Mouse (Mus musculus) embryonic facial prominence, embryonic 11.5 days (tissue): Measurements from ENCODE around the gene Agap1. TPM values are rescaled to one million over a fixed set of nuclear protein-coding genes. Genes with fewer than 3 reads are reported as not detected.

ENCODE experiments used
- ATAC-seq: fragments of 200-750 bp; cut with Nextera tagmentation; replicated peaks from 2 replicates; pipeline ENCODE4 v1.8.0; 2017; ENCODE audit warnings: low read depth; ENCODE audit not compliant: insufficient number of reproducible peaks, low FRiP score, low TSS enrichment
- DNase-seq: peaks from one replicate; pipeline ENCODE4 v3.0.0-alpha.2; 2015; ENCODE audit warnings: low spot score
- H3K27ac ChIP-seq: fragments of 300-500 bp; sonication (generic); replicated peaks from 2 replicates; pipeline ENCODE4 v1.5.1; 2014; ENCODE audit warnings: mild to moderate bottlenecking, low read depth, low read length, control low read depth
- H3K27me3 ChIP-seq: fragments of 300-500 bp; sonication (generic); 2 replicates; pipeline ENCODE4 v1.6.1; 2014; ENCODE audit warnings: mild to moderate bottlenecking, low read length, moderate library complexity, mixed read lengths; ENCODE audit not compliant: control insufficient read depth, insufficient read depth
- H3K36me3 ChIP-seq: fragments of 300-500 bp; sonication (generic); replicated peaks from 2 replicates; pipeline ENCODE4 v1.6.1; 2014; ENCODE audit warnings: low read depth, mild to moderate bottlenecking, low read length, moderate library complexity, mixed read lengths; ENCODE audit not compliant: control insufficient read depth, insufficient read depth
- H3K4me1 ChIP-seq: fragments of 300-500 bp; sonication (generic); 2 replicates; pipeline ENCODE4 v1.6.1; 2014; ENCODE audit warnings: low read length, mixed read lengths; ENCODE audit not compliant: control insufficient read depth, insufficient read depth
- H3K4me2 ChIP-seq: fragments of 300-500 bp; sonication (generic); 2 replicates; pipeline ENCODE4 v1.6.1; 2014; ENCODE audit warnings: low read depth, mild to moderate bottlenecking, control low read depth, low read length, moderate library complexity
- H3K4me3 ChIP-seq: fragments of 300-500 bp; sonication (generic); 2 replicates; pipeline ENCODE4 v1.5.1; 2014; ENCODE audit warnings: low read depth, low read length, control low read depth
- H3K9ac ChIP-seq: fragments of 300-500 bp; sonication (generic); replicated peaks from 2 replicates; pipeline ENCODE4 v1.6.1; 2014; ENCODE audit warnings: mild to moderate bottlenecking, control low read depth, low read length
- H3K9me3 ChIP-seq: fragments of 300-500 bp; sonication (generic); replicated peaks from 2 replicates; pipeline ENCODE4 v1.6.1; 2016; ENCODE audit warnings: mild to moderate bottlenecking, low read length, inconsistent platforms, mixed read lengths; ENCODE audit not compliant: control insufficient read depth
- WGBS: fragments of 180-500 bp; shearing (Covaris S2); extraction: QIAGEN DNeasy Blood & Tissue Kit; methylation state at CpG from one replicate; pipeline ENCODE4 v1.1.7; 2014; 5-methylcytosine and 5-hydroxymethylcytosine counted together
- polyA plus RNA-seq: library from polyadenylated mRNA; unstranded; fragments of >200 nt; fragmentation: Nextera tagmentation; extraction: Ambion mirVana; gene quantifications from 2 replicates; pipeline ENCODE4 v1.2.1, GENCODE M21; 2014

Agap1 gene
- polyA plus RNA-seq, 1 experiment from 2014 or later: 15.4 TPM

- no peaks in the 10 kb centered on the region for H3K9me3 ChIP-seq
- no peak overlapping the region for H3K9ac ChIP-seq
- no peak overlapping the region for H3K27ac ChIP-seq
- DNase-seq (no peak), ATAC-seq (no peak)
- H3K4me2 ChIP-seq: no peak overlapping the region
- H3K4me1 ChIP-seq: peaks cover 7% of the 10 kb centered on the region; the same call in 1 of the 2 replicates
- no peak overlapping the region for H3K4me3 ChIP-seq
- no peaks in the 10 kb centered on the region for H3K36me3 ChIP-seq
- no peaks in the 10 kb centered on the region for H3K27me3 ChIP-seq
- WGBS: 90% methylated on average over 4 of the region's 4 CpGs
Measured at GRCm38 (mm10) chr1:89573486-89573885, 118.9 kb downstream of the Agap1 start.

DNA sequence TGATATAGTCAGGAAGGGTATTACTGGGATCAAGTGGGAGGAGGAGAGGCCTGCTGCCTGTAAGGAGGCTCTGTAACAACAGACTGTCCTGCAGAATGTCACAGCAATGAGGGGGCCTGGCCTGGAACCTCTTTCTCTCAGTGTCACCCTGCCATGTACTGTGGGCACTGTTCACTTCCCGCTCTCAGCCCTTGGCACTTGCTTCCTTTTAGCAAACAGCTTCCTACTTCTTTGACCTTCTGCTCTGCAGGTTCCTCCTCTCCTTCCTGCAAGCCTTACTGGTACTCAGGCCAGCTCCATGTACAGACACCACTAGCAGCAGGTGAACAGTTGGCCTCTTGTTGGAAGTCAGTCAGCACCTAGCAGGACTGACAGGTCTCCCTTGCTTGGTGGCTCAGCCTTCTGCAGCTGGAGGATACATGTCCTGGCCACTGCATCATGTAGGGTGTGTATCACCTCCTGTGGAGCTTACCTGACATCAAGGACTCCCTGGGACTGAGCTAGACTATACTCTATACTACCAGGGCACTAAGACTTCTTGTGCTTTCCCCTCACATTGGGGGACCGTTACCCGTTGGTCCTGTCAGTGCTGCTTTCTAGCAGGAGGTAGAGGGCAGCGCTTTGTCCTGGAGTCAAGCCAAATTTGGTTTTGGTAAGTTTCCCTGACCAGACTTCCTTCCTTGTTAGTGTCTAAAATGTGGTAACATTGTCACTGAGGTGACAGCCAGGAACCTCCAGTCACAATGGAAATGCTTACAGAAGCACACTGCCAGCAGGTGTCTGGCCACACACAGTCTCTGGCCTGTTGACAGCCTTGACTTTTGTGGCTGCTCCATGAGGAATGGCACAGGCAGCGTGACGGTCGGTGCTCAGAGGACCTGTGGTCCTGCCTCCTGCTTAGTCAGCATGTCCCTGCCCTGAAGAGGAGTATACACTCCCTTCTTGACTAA, 120.6 kb downstream of the Agap1 start:
- Histone ChIP-seq H3K4me2 (no peak overlapping the region), H3K4me1 (peaks cover 7% of the 10 kb centered on the region; the same call in 1 of the 2 replicates), H3K4me3 (no peak overlapping the region), H3K27me3 (no peaks in the 10 kb centered on the region), H3K36me3 (no peaks in the 10 kb centered on the region), H3K9me3 (no peaks in the 10 kb centered on the region), H3K27ac (no peak overlapping the region), H3K9ac (no peak overlapping the region)
- DNase-seq: no peak
- 68% methylated on average over 7 of the region's 7 CpGs for WGBS
- ATAC-seq: no peak

- Histone ChIP-seq H3K36me3 (no peaks in the 10 kb centered on the region), H3K4me1 (peaks cover 7% of the 10 kb centered on the region; the same call in 1 of the 2 replicates), H3K4me3 (no peak overlapping the region), H3K9ac (no peak overlapping the region), H3K27me3 (0 out of 2 replicates have a peak, but pooled peaks cover 2% of the 10 kb centered on the region), H3K27ac (peak overlapping the region; percentile 72; the same call in 1 of the 2 replicates), H3K9me3 (no peaks in the 10 kb centered on the region), H3K4me2 (no peak overlapping the region)
- ATAC-seq: peak; percentile 7; the same call in 1 of the 2 replicates
- 61% methylated on average over 7 of the region's 7 CpGs for WGBS
- no peak for DNase-seq
Measured at GRCm38 (mm10) chr1:89576174-89576890, 121.7 kb downstream of the Agap1 start.

DNA sequence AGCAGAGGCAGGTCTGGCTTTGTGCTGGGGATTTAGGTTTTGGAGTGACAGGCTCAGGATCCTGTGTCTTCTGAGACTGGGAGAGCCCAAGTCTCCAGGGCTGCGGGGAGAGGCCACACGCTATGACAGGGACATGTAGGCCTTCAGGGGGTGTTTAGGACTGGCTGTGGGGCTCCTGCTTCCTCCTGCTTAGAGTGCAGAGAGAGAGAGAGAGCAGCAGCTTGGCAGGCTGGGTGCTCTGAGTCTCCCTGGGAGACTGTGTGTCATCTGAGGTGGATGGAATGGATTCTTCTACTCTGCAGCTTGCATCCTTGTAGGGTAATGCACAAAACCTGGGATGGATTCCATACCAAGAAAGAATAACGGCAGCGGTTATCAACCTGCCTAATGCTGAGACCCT, 122.4 kb downstream of the Agap1 start:
- 13% methylated on average over 4 of the region's 4 CpGs for WGBS
- ATAC-seq (peak; percentile 36), DNase-seq (peak; percentile 85)
- H3K4me3 ChIP-seq: no peak overlapping the region
- H3K4me2 ChIP-seq: peak overlapping the region; percentile 22
- peak overlapping the region; percentile 72; the same call in 1 of the 2 replicates for H3K27ac ChIP-seq
- H3K4me1 ChIP-seq: peaks cover 13% of the 10 kb centered on the region
- no peaks in the 10 kb centered on the region for H3K9me3 ChIP-seq
- peak overlapping the region; percentile 19; the same call in 1 of the 2 replicates for H3K9ac ChIP-seq
- no peaks in the 10 kb centered on the region for H3K36me3 ChIP-seq
- peaks cover 5% of the 10 kb centered on the region; the same call in 1 of the 2 replicates for H3K27me3 ChIP-seq

DNA sequence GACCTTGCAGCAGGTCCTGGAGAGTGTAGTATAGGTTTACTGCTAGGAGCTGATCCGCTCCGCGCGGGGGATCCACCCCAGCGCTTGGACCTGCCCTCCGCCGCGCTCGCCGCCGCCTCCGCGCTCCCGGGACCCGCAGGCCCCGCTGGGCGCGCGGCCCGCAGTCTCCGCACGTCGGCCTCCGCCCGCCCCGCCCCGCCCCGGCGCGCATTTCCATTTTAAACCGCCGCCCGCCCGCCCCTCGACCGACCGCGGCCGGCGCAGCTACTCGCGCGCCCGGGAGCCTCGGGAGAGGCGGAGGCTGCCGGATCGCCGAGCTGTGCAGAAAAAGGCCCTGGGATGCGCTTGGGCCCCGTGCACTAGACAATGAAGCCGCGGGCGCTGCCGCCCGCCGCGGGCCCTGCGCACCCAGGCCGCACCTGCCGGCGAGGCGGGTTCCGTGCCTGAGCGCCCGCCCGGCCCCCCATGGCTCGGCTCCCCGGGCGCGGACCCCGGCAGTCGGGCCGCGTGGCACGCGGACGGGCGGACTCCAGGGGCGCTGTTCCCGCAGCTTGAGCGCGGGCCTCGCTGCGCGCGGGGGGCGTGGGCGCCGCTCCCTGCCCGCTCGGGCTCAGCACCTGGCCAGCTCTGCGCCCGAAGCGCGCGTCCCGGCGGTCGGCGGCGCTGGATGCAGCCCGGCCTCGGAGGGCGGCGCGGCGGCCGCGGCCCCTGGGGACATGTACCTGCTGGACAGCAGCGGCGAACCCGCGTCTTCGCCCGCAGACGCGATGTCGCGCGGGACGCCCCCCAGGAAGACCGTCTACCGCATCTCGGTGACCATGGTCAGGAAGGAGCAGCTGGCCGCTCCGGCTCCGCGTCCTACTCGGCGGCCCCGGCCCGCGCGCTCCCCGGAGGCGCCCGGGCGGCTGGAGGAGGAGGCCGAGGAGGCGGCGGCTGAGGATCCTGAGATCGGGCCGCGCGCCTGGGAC, 125.7 kb downstream of the Agap1 start:
- H3K36me3 ChIP-seq: no peaks in the 10 kb centered on the region
- peak overlapping the region; percentile 100 for H3K4me2 ChIP-seq
- peak overlapping the region; percentile 73 for H3K9ac ChIP-seq
- under 1% methylated on average over 126 of the region's 146 CpGs for WGBS
- H3K4me3 ChIP-seq: peak overlapping the region; percentile 70
- peaks cover 11% of the 10 kb centered on the region for H3K4me1 ChIP-seq
- peak; percentile 64 for ATAC-seq
- peak; percentile 88 for DNase-seq
- no peaks in the 10 kb centered on the region for H3K9me3 ChIP-seq
- H3K27ac ChIP-seq: peak overlapping the region; percentile 65
- H3K27me3 ChIP-seq: peaks cover 6% of the 10 kb centered on the region; the same call in 1 of the 2 replicates

- DNase-seq: peak; percentile 73
- Histone ChIP-seq H3K9ac (peak overlapping the region; percentile 73), H3K4me1 (peaks cover 11% of the 10 kb centered on the region), H3K27me3 (peaks cover 6% of the 10 kb centered on the region; the same call in 1 of the 2 replicates), H3K4me3 (peak overlapping the region; percentile 70), H3K9me3 (no peaks in the 10 kb centered on the region), H3K4me2 (peak overlapping the region; percentile 100), H3K27ac (no peak overlapping the region), H3K36me3 (no peaks in the 10 kb centered on the region)
- ATAC-seq: peak; percentile 41
- under 1% methylated on average over 84 of the region's 95 CpGs for WGBS
Measured at GRCm38 (mm10) chr1:89580999-89581765, 126.6 kb downstream of the Agap1 start.

GRCm38 (mm10) chr1:89581766-89582125, 127.1 kb downstream of the Agap1 start:
- Histone ChIP-seq H3K36me3 (no peaks in the 10 kb centered on the region), H3K4me2 (peak overlapping the region; percentile 100), H3K4me3 (peak overlapping the region; percentile 70), H3K9ac (peak overlapping the region; percentile 73), H3K4me1 (peaks cover 7% of the 10 kb centered on the region), H3K27me3 (peaks cover 6% of the 10 kb centered on the region; the same call in 1 of the 2 replicates), H3K27ac (no peak overlapping the region), H3K9me3 (no peaks in the 10 kb centered on the region)
- ATAC-seq: peak; percentile 20; the same call in 1 of the 2 replicates
- DNase-seq: no peak
- 15% methylated on average over 6 of the region's 6 CpGs for WGBS
